Mouse (Mus musculus) thymus, postnatal 4 days (tissue): Measurements from ENCODE around the gene Rreb1.

Experiments
- DNase-seq: peaks from one replicate; pipeline ENCODE4 v3.0.0; 2021

Gene Rreb1

GRCm38 (mm10) chr13:37781557-37781956 lies 3.4 kb downstream of the Rreb1 start:
- no peak for DNase-seq

- DNase-seq, result no peak
These were observed 3.9 kb downstream of the Rreb1 start for GRCm38 (mm10) chr13:37782144-37782543.

GRCm38 (mm10) chr13:37783676-37784075 lies 5.5 kb downstream of the Rreb1 start:
- no peak for DNase-seq

- DNase-seq, result no peak
These were observed 6.0 kb downstream of the Rreb1 start for GRCm38 (mm10) chr13:37784226-37784625.

- DNase-seq, result no peak
These were observed 14.6 kb downstream of the Rreb1 start for GRCm38 (mm10) chr13:37792739-37793336.

- peak; percentile 10 for DNase-seq
These were observed 20.6 kb downstream of the Rreb1 start for GRCm38 (mm10) chr13:37798811-37799210.

- no peak for DNase-seq
These were observed 21.2 kb downstream of the Rreb1 start for GRCm38 (mm10) chr13:37799413-37799812.

GRCm38 (mm10) chr13:37801101-37802075 lies 23.2 kb downstream of the Rreb1 start:
- DNase-seq, result peak; percentile 77

- DNase-seq, result peak; percentile 29
These were observed 24.2 kb downstream of the Rreb1 start for GRCm38 (mm10) chr13:37802246-37803003.

- no peak for DNase-seq
These were observed 25.0 kb downstream of the Rreb1 start for GRCm38 (mm10) chr13:37803244-37803643.

- DNase-seq, result no peak
These were observed 25.8 kb downstream of the Rreb1 start for GRCm38 (mm10) chr13:37804023-37804422.

GRCm38 (mm10) chr13:37815001-37815400 lies 36.8 kb downstream of the Rreb1 start:
- DNase-seq, result no peak

- no peak for DNase-seq
These were observed 38.5 kb downstream of the Rreb1 start for GRCm38 (mm10) chr13:37816736-37817135.

- DNase-seq, result peak; percentile 38
These were observed 43.2 kb downstream of the Rreb1 start for GRCm38 (mm10) chr13:37821413-37821812.

- peak; percentile 11 for DNase-seq
These were observed 46.2 kb downstream of the Rreb1 start for GRCm38 (mm10) chr13:37824331-37824920.

- peak; percentile 75 for DNase-seq
These were observed 46.9 kb downstream of the Rreb1 start for GRCm38 (mm10) chr13:37824956-37825645.

- DNase-seq, result peak; percentile 79
These were observed 47.6 kb downstream of the Rreb1 start for GRCm38 (mm10) chr13:37825646-37826280.

- peak; percentile 80 for DNase-seq
These were observed 48.2 kb downstream of the Rreb1 start for GRCm38 (mm10) chr13:37826281-37826993.

- no peak for DNase-seq
These were observed 48.7 kb downstream of the Rreb1 start for GRCm38 (mm10) chr13:37826994-37827262.

- DNase-seq, result peak; percentile 86
These were observed 49.2 kb downstream of the Rreb1 start for GRCm38 (mm10) chr13:37827263-37827995.
